Mouse (Mus musculus) layer of hippocampus, adult 8-10 months (tissue): ENCODE results near the gene Rab29. TPM values are rescaled to one million over a fixed set of nuclear protein-coding genes. Genes with fewer than 3 reads are reported as not detected.
"Not testable (repeated sequence)": the region's sequence is repeated elsewhere in the genome, so short reads cannot be mapped to it uniquely, and the experiment has no call there.

ENCODE experiments used
- DNase-seq, 2 experiments: peaks; one replicate each; pipeline ENCODE4 v3.0.0; 2022; ENCODE audit warnings: low spot score in 2 of 2
- total RNA-seq, 4 experiments: library from RNA; stranded (reverse); gene quantifications; 2 replicates each; pipeline ENCODE4 v1.2.4; 2022

The Rab29 gene
- total RNA-seq, 4 experiments from 2014 or later, result 5.9 to 11.1 (median 9.3) TPM

GRCm38 (mm10) chr1:131861811-131862210, 5.2 kb upstream of the Rab29 start:
- no peak for DNase-seq

- no peak for DNase-seq
Observed at GRCm38 (mm10) chr1:131865596-131865995, 1.4 kb upstream of the Rab29 start.

- no peak for DNase-seq
Observed at GRCm38 (mm10) chr1:131866304-131866999, 572 bp upstream of the Rab29 start.

GRCm38 (mm10) chr1:131867946-131868290, 894 bp downstream of the Rab29 start:
- DNase-seq, result no peak

- DNase-seq, result no peak
Observed at GRCm38 (mm10) chr1:131869561-131869960, 2.5 kb downstream of the Rab29 start.

- no peak for DNase-seq
Observed at GRCm38 (mm10) chr1:131872856-131873255, 5.8 kb downstream of the Rab29 start.

GRCm38 (mm10) chr1:131879816-131880215, 12.8 kb downstream of the Rab29 start:
- no peak for DNase-seq

GRCm38 (mm10) chr1:131882787-131883186, 15.8 kb downstream of the Rab29 start:
- no peak for DNase-seq

GRCm38 (mm10) chr1:131886173-131886572, 19.1 kb downstream of the Rab29 start:
- DNase-seq, result no peak

GRCm38 (mm10) chr1:131886641-131887040, 19.6 kb downstream of the Rab29 start:
- DNase-seq, result no peak

GRCm38 (mm10) chr1:131890043-131890658, 23.1 kb downstream of the Rab29 start:
- no peak for DNase-seq

GRCm38 (mm10) chr1:131891436-131891835, 24.4 kb downstream of the Rab29 start:
- DNase-seq, result no peak

GRCm38 (mm10) chr1:131902679-131903078, 35.7 kb downstream of the Rab29 start:
- no peak for DNase-seq

- DNase-seq, result no peak
Observed at GRCm38 (mm10) chr1:131903251-131903650, 36.2 kb downstream of the Rab29 start.

GRCm38 (mm10) chr1:131905497-131905896, 38.5 kb downstream of the Rab29 start:
- DNase-seq, result no peak

GRCm38 (mm10) chr1:131908456-131908855, 41.4 kb downstream of the Rab29 start:
- no peak for DNase-seq

GRCm38 (mm10) chr1:131909236-131909635, 42.2 kb downstream of the Rab29 start:
- not testable (repeated sequence) for DNase-seq

GRCm38 (mm10) chr1:131910001-131910648, 43.1 kb downstream of the Rab29 start, which contains the start of gene Nucks1:
TSS of gene Nucks1 (plus strand) at chr1:131910534.
- peak; percentile 99 for DNase-seq

GRCm38 (mm10) chr1:131910674-131911558, 43.9 kb downstream of the Rab29 start:
- DNase-seq, result peak; percentile 25 to 57

- DNase-seq, result no peak
Observed at GRCm38 (mm10) chr1:131917634-131918033, 50.6 kb downstream of the Rab29 start.

GRCm38 (mm10) chr1:131919052-131919451, 52.0 kb downstream of the Rab29 start:
- no peak for DNase-seq

GRCm38 (mm10) chr1:131922100-131922499, 55.1 kb downstream of the Rab29 start:
- no peak for DNase-seq
